Mouse (Mus musculus): Measurements from ENCODE around the gene Cmc2. TPM values are rescaled to one million over a fixed set of nuclear protein-coding genes. Genes with fewer than 3 reads are reported as not detected.

The Cmc2 gene
- polyA plus RNA-seq, 1 experiment from 2014 or later = 36.2 TPM

GRCm38 (mm10) chr8:116943555-116944384 lies 22.5 kb upstream of the Cmc2 start:
- ATAC-seq (ENCODE audit: low FRiP score) = peak; percentile 83

GRCm38 (mm10) chr8:116943161-116943554 lies 21.9 kb upstream of the Cmc2 start, which contains the start of gene Atmin:
Gene Atmin (plus strand): TSS chr8:116943393.
- Histone ChIP-seq H3K36me3 (no peaks in the 10 kb centered on the region; the same call in 1 of the 2 replicates), H3K27me3 (no peaks in the 10 kb centered on the region), H3K4me1 (replicated peaks) (peaks cover 27% of the 10 kb centered on the region), H3K9me3 (no peaks in the 10 kb centered on the region), H3K9ac (peak within 1 kb of the TSS; percentile 93), H3K27ac (peak within 1 kb of the TSS; percentile 79), H3K4me3 (peak within 1 kb of the TSS; percentile 98), H3K4me2 (peak within 1 kb of the TSS; percentile 95)
- peak; percentile 88 for ATAC-seq (ENCODE audit: low FRiP score)
- WGBS = 0% methylated on average over 28 of the region's 46 CpGs

More at GRCm38 (mm10) chr8:116943555-116944384, 22.5 kb upstream of the Cmc2 start:
- Histone ChIP-seq H3K27ac (peak overlapping the region; percentile 79), H3K4me2 (peak overlapping the region; percentile 95), H3K4me1 (replicated peaks) (peaks cover 27% of the 10 kb centered on the region), H3K9me3 (no peaks in the 10 kb centered on the region), H3K27me3 (no peaks in the 10 kb centered on the region), H3K9ac (peak overlapping the region; percentile 93), H3K36me3 (no peaks in the 10 kb centered on the region; the same call in 1 of the 2 replicates), H3K4me3 (peak overlapping the region; percentile 98)
- WGBS = under 1% methylated on average over 62 of the region's 62 CpGs

- peaks cover 27% of the 10 kb centered on the region for H3K4me1 ChIP-seq (replicated peaks)
- H3K36me3 ChIP-seq = no peaks in the 10 kb centered on the region
- no peak overlapping the region for H3K9ac ChIP-seq
- H3K4me3 ChIP-seq = peak overlapping the region; percentile 98; the same call in 1 of the 2 replicates
- H3K9me3 ChIP-seq = no peaks in the 10 kb centered on the region
- no peak overlapping the region for H3K27ac ChIP-seq
- H3K27me3 ChIP-seq = no peaks in the 10 kb centered on the region
- WGBS = 82% methylated on average over 12 of the region's 12 CpGs
- ATAC-seq (ENCODE audit: low FRiP score) = no peak
- 0 out of 2 replicates have a peak overlapping the region, but pooled peaks have one; percentile 26 for H3K4me2 ChIP-seq
Observed at GRCm38 (mm10) chr8:116942284-116943058, 21.2 kb upstream of the Cmc2 start.

- peaks cover 24% of the 10 kb centered on the region for H3K36me3 ChIP-seq
- H3K4me3 ChIP-seq = no peak overlapping the region
- no peak for ATAC-seq (ENCODE audit: low FRiP score)
Observed at GRCm38 (mm10) chr8:116935506-116935905, 14.3 kb upstream of the Cmc2 start.

GRCm38 (mm10) chr8:116934976-116935375 lies 13.7 kb upstream of the Cmc2 start:
- Histone ChIP-seq H3K4me3 (no peak overlapping the region), H3K36me3 (peaks cover 24% of the 10 kb centered on the region), H3K27me3 (no peaks in the 10 kb centered on the region), H3K4me2 (no peak overlapping the region), H3K9ac (no peak overlapping the region), H3K9me3 (no peaks in the 10 kb centered on the region), H3K27ac (no peak overlapping the region), H3K4me1 (replicated peaks) (no peaks in the 10 kb centered on the region)
- no peak for ATAC-seq (ENCODE audit: low FRiP score)
- 90% methylated on average over 4 of the region's 4 CpGs for WGBS

More at GRCm38 (mm10) chr8:116935506-116935905, 14.3 kb upstream of the Cmc2 start:
- WGBS = 29% methylated on average over 6 of the region's 6 CpGs
- Histone ChIP-seq H3K9me3 (no peaks in the 10 kb centered on the region), H3K27me3 (no peaks in the 10 kb centered on the region), H3K27ac (no peak overlapping the region), H3K4me2 (no peak overlapping the region), H3K4me1 (replicated peaks) (no peaks in the 10 kb centered on the region), H3K9ac (no peak overlapping the region)

- Histone ChIP-seq H3K36me3 (peaks cover 26% of the 10 kb centered on the region), H3K27ac (no peak overlapping the region), H3K9me3 (no peaks in the 10 kb centered on the region), H3K27me3 (no peaks in the 10 kb centered on the region), H3K9ac (no peak overlapping the region), H3K4me1 (replicated peaks) (no peaks in the 10 kb centered on the region), H3K4me3 (no peak overlapping the region), H3K4me2 (no peak overlapping the region)
- no peak for ATAC-seq (ENCODE audit: low FRiP score)
- 94% methylated on average over 5 of the region's 5 CpGs for WGBS
Observed at GRCm38 (mm10) chr8:116928588-116928987, 7.3 kb upstream of the Cmc2 start.

- H3K27me3 ChIP-seq = no peaks in the 10 kb centered on the region
- no peak overlapping the region for H3K27ac ChIP-seq
- no peaks in the 10 kb centered on the region for H3K9me3 ChIP-seq
- no peak overlapping the region for H3K9ac ChIP-seq
- no peak overlapping the region for H3K4me3 ChIP-seq
- 90% methylated on average over 9 of the region's 9 CpGs for WGBS
- no peak for ATAC-seq (ENCODE audit: low FRiP score)
- H3K36me3 ChIP-seq = peaks cover 23% of the 10 kb centered on the region
- no peak overlapping the region for H3K4me2 ChIP-seq
- H3K4me1 ChIP-seq (replicated peaks) = no peaks in the 10 kb centered on the region
Observed at GRCm38 (mm10) chr8:116927880-116928279, 6.6 kb upstream of the Cmc2 start.

- no peak for ATAC-seq (ENCODE audit: low FRiP score)
- H3K9me3 ChIP-seq = no peaks in the 10 kb centered on the region
- WGBS = 95% methylated on average over 8 of the region's 8 CpGs
- H3K4me1 ChIP-seq (replicated peaks) = peaks cover 17% of the 10 kb centered on the region
- no peak overlapping the region for H3K4me3 ChIP-seq
- H3K36me3 ChIP-seq = peaks cover 14% of the 10 kb centered on the region
- H3K4me2 ChIP-seq = no peak overlapping the region
- H3K27me3 ChIP-seq = no peaks in the 10 kb centered on the region
- no peak overlapping the region for H3K27ac ChIP-seq
- no peak overlapping the region for H3K9ac ChIP-seq
Observed at GRCm38 (mm10) chr8:116923526-116923925, 2.3 kb upstream of the Cmc2 start.

- ATAC-seq (ENCODE audit: low FRiP score) = no peak
Observed at GRCm38 (mm10) chr8:116922060-116922757, 954 bp upstream of the Cmc2 start.

GRCm38 (mm10) chr8:116921005-116921336 lies 284 bp downstream of the Cmc2 start:
- H3K27ac ChIP-seq = peak overlapping the region; percentile 89
- H3K4me2 ChIP-seq = peak overlapping the region; percentile 77
- no peaks in the 10 kb centered on the region for H3K9me3 ChIP-seq
- peak; percentile 65 for ATAC-seq (ENCODE audit: low FRiP score)
- 0 out of 2 replicates have a peak, but pooled peaks cover 6% of the 10 kb centered on the region for H3K36me3 ChIP-seq
- under 1% methylated on average over 22 of the region's 22 CpGs for WGBS
- H3K27me3 ChIP-seq = no peaks in the 10 kb centered on the region
- peaks cover 17% of the 10 kb centered on the region for H3K4me1 ChIP-seq (replicated peaks)
- H3K9ac ChIP-seq = peak overlapping the region; percentile 87
- peak overlapping the region; percentile 71 for H3K4me3 ChIP-seq

More at GRCm38 (mm10) chr8:116922060-116922757, 954 bp upstream of the Cmc2 start:
- peak overlapping the region; percentile 77 for H3K4me2 ChIP-seq
- peaks cover 4% of the 10 kb centered on the region; the same call in 1 of the 2 replicates for H3K36me3 ChIP-seq
- 34% methylated on average over 17 of the region's 17 CpGs for WGBS
- H3K4me3 ChIP-seq = peak overlapping the region; percentile 71
- no peaks in the 10 kb centered on the region for H3K9me3 ChIP-seq
- H3K27me3 ChIP-seq = no peaks in the 10 kb centered on the region
- H3K9ac ChIP-seq = peak overlapping the region; percentile 87
- H3K27ac ChIP-seq = peak overlapping the region; percentile 50; the same call in 1 of the 2 replicates
- H3K4me1 ChIP-seq (replicated peaks) = peaks cover 17% of the 10 kb centered on the region

- ATAC-seq (ENCODE audit: low FRiP score) = no peak
- Histone ChIP-seq H3K9me3 (no peaks in the 10 kb centered on the region), H3K36me3 (peaks cover 14% of the 10 kb centered on the region; the same call in 1 of the 2 replicates), H3K4me2 (no peak overlapping the region), H3K27me3 (no peaks in the 10 kb centered on the region), H3K27ac (no peak overlapping the region), H3K9ac (no peak overlapping the region), H3K4me1 (replicated peaks) (no peaks in the 10 kb centered on the region), H3K4me3 (no peak overlapping the region)
- WGBS = 95% methylated on average over 4 of the region's 4 CpGs
Observed at GRCm38 (mm10) chr8:116905836-116906235, 15.4 kb downstream of the Cmc2 start.

GRCm38 (mm10) chr8:116905252-116905651 lies 16.0 kb downstream of the Cmc2 start:
- no peaks in the 10 kb centered on the region for H3K9me3 ChIP-seq
- no peaks in the 10 kb centered on the region for H3K4me1 ChIP-seq (replicated peaks)
- no peaks in the 10 kb centered on the region for H3K27me3 ChIP-seq
- no peak overlapping the region for H3K4me2 ChIP-seq
- no peak for ATAC-seq (ENCODE audit: low FRiP score)
- H3K36me3 ChIP-seq = peaks cover 11% of the 10 kb centered on the region; the same call in 1 of the 2 replicates
- H3K9ac ChIP-seq = no peak overlapping the region
- WGBS = 88% methylated on average over 4 of the region's 4 CpGs
- H3K27ac ChIP-seq = no peak overlapping the region
- H3K4me3 ChIP-seq = no peak overlapping the region
